Mouse (Mus musculus) bone marrow, adult 2 months (tissue): ENCODE results near the gene Uba7. TPM values are rescaled to one million over a fixed set of nuclear protein-coding genes. Genes with fewer than 3 reads are reported as not detected.
A peak's percentile ranks its signal among the peaks of the same experiment; 100 is the strongest.

Experiments
- H3K27ac ChIP-seq: fragments of 200-500 bp; 2 replicates; pipeline ENCODE4 v1.5.1; 2012; ENCODE audit warnings: low read depth, mild to moderate bottlenecking, control low read depth, inconsistent platforms, low read length; ENCODE audit not compliant: control insufficient read depth, poor library complexity, insufficient read depth
- H3K4me1 ChIP-seq: fragments of 200-500 bp; 2 replicates; pipeline ENCODE4 v1.6.1; 2011; ENCODE audit warnings: low read length; ENCODE audit not compliant: control insufficient read depth, insufficient read depth
- H3K4me3 ChIP-seq: fragments of 200-500 bp; replicated peaks from 2 replicates; pipeline ENCODE3; 2011; ENCODE audit warnings: mild to moderate bottlenecking, low read depth, low read length, control low read depth; ENCODE audit not compliant: control insufficient read depth
- CTCF ChIP-seq: fragments of 200-500 bp; IDR thresholded peaks from 2 replicates; pipeline ENCODE4 v1.5.1; 2011; ENCODE audit warnings: low read length, control low read depth; ENCODE audit not compliant: control insufficient read depth, insufficient read depth
- POLR2A ChIP-seq: fragments of 200-500 bp; IDR thresholded peaks from 2 replicates; pipeline ENCODE4 v1.6.1; 2011; ENCODE audit warnings: low read depth, mild to moderate bottlenecking, control low read depth, low read length, borderline replicate concordance; ENCODE audit not compliant: control insufficient read depth
- WGBS: fragments of 180-500 bp; shearing (Covaris S2); methylation state at CpG from one replicate; pipeline ENCODE4 v1.1.7; 2018; 5-methylcytosine and 5-hydroxymethylcytosine counted together
- polyA plus RNA-seq: library from polyadenylated mRNA; stranded (reverse); fragments of >200 nt; gene quantifications from 2 replicates; pipeline ENCODE4 v1.2.4, GENCODE M21; 2011; ENCODE audit warnings: low replicate concordance; ENCODE audit not compliant: missing spikeins, insufficient read depth, insufficient read length

Uba7 gene
- polyA plus RNA-seq, 1 experiment = 310 TPM

GRCm38 (mm10) chr9:107968531-107968930 is 6.8 kb upstream of the Uba7 start:
- Histone ChIP-seq H3K4me1 (peaks cover 4% of the 10 kb centered on the region), H3K27ac (no peak overlapping the region), H3K4me3 (no peak overlapping the region)
- TF ChIP-seq POLR2A = no peak
- WGBS = 89% methylated on average over 7 of the region's 7 CpGs

- TF ChIP-seq POLR2A (no peak), CTCF (no peak)
- Histone ChIP-seq H3K4me3 (no peak overlapping the region), H3K27ac (no peak overlapping the region), H3K4me1 (peaks cover 4% of the 10 kb centered on the region)
- 83% methylated on average over 5 of the region's 5 CpGs for WGBS
These were observed 5.0 kb upstream of the Uba7 start for GRCm38 (mm10) chr9:107970311-107970710.

GRCm38 (mm10) chr9:107971690-107972541 is 3.4 kb upstream of the Uba7 start:
- H3K4me3 ChIP-seq = no peak overlapping the region
- TF ChIP-seq POLR2A (no peak), CTCF (no peak)
- H3K27ac ChIP-seq = peak overlapping the region; percentile 72
- H3K4me1 ChIP-seq = peaks cover 4% of the 10 kb centered on the region
- 35% methylated on average over 8 of the region's 8 CpGs for WGBS

GRCm38 (mm10) chr9:107974491-107975171 is 674 bp upstream of the Uba7 start:
- 42% methylated on average over 10 of the region's 10 CpGs for WGBS
- peaks cover 4% of the 10 kb centered on the region for H3K4me1 ChIP-seq
- H3K4me3 ChIP-seq = no peak overlapping the region
- H3K27ac ChIP-seq = peak overlapping the region; percentile 68
- TF ChIP-seq CTCF = no peak
- no peak for TF ChIP-seq POLR2A

- H3K27ac ChIP-seq = no peak overlapping the region
- 90% methylated on average over 12 of the region's 12 CpGs for WGBS
- H3K4me3 ChIP-seq = no peak overlapping the region
- peaks cover 23% of the 10 kb centered on the region for H3K4me1 ChIP-seq
- no peak for TF ChIP-seq CTCF
- TF ChIP-seq POLR2A = no peak
These were observed 3.5 kb downstream of the Uba7 start for GRCm38 (mm10) chr9:107978815-107979214.

- TF ChIP-seq POLR2A = no peak
- Histone ChIP-seq H3K4me3 (no peak overlapping the region), H3K27ac (peak overlapping the region; percentile 70), H3K4me1 (peaks cover 24% of the 10 kb centered on the region)
- 23% methylated on average over 7 of the region's 7 CpGs for WGBS
These were observed 6.6 kb downstream of the Uba7 start for GRCm38 (mm10) chr9:107981684-107982605.

- TF ChIP-seq POLR2A (peak; percentile 25; the same call in 1 of the 2 replicates), CTCF (no peak)
- Histone ChIP-seq H3K27ac (peak within 1 kb of the TSS; percentile 70), H3K4me1 (peaks cover 24% of the 10 kb centered on the region), H3K4me3 (peak within 1 kb of the TSS; percentile 27)
- WGBS = 3% methylated on average over 14 of the region's 14 CpGs
These were observed 7.5 kb downstream of the Uba7 start, which contains the start of gene Gm20661 for GRCm38 (mm10) chr9:107982681-107983346. Gene Gm20661, plus strand, starts transcription at chr9:107983058.

GRCm38 (mm10) chr9:107983421-107983890 is 8.2 kb downstream of the Uba7 start:
- peaks cover 24% of the 10 kb centered on the region for H3K4me1 ChIP-seq
- no peak for TF ChIP-seq CTCF
- TF ChIP-seq POLR2A = peak; percentile 31; the same call in 1 of the 2 replicates

More at GRCm38 (mm10) chr9:107983421-107983890, 8.2 kb downstream of the Uba7 start:
- Histone ChIP-seq H3K27ac (peak overlapping the region; percentile 70), H3K4me3 (peak overlapping the region; percentile 27)
- 14% methylated on average over 4 of the region's 4 CpGs for WGBS
